Mouse (Mus musculus): ENCODE measurements around the gene Ppp1r11. TPM values are rescaled to one million over a fixed set of nuclear protein-coding genes. Genes with fewer than 3 reads are reported as not detected.
A peak's percentile ranks its signal among the peaks of the same experiment; 100 is the strongest.

Gene Ppp1r11
- total RNA-seq, 1 experiment from 2014 or later, result 41.4 TPM

DNA sequence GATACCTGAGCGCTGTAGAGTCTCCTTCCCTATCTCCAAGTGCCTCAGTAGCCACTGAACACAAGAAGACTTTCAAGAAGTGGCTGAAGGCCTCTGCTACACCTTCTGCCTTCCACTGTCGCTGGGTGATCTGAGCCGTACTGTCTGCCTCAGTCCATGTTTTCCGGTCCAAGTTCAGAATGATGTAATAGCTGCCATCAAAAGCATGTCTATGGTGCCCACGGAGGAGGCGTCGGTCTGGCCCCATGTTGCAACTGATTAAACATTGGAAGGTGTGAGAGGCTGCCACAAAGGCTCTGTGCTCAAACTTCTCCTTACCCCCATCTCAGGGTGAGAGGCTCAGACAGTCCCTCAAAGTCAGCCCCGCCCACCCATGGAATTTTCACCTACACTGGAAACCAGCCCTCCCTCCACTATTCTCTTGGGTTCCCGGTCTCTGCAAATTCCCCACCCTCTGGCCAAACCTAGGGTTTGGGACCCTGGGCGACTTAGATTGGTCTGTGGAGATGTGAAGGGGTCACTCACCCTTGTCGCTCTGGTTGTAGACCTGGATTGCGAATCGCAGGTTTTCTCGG, 18.9 kb upstream of the Ppp1r11 start:
- no peak for ATAC-seq (replicated peaks; ENCODE audit: low read depth, poor library complexity, severe bottlenecking)

- ATAC-seq (replicated peaks; ENCODE audit: low read depth, poor library complexity, severe bottlenecking), result peak; percentile 64
Measured at GRCm38 (mm10) chr17:36966875-36967274, 15.3 kb upstream of the Ppp1r11 start.

- no peak for ATAC-seq (replicated peaks; ENCODE audit: low read depth, poor library complexity, severe bottlenecking)
Measured at GRCm38 (mm10) chr17:36961125-36961524, 9.6 kb upstream of the Ppp1r11 start.

DNA sequence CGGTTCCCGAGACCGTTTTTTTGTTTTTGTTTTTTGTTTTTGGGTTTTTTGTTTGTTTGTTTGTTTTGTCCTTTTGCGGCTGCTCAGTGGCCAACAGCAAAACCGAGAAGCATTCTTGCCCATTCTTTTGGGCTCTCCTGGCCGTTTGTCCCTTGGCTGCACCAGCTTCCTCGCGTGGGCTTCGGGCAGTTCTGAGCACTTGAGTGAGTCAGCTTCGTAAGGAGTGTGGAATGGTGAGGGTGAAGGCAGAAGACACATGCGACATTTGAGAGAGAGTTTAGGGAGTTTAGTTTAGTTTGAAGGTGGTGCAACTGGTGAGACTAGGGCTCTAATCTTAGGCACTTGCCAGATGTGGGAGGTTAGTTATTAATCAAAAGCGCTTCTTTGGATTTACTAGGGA, 7.3 kb upstream of the Ppp1r11 start:
- no peak for ATAC-seq (replicated peaks; ENCODE audit: low read depth, poor library complexity, severe bottlenecking)

DNA sequence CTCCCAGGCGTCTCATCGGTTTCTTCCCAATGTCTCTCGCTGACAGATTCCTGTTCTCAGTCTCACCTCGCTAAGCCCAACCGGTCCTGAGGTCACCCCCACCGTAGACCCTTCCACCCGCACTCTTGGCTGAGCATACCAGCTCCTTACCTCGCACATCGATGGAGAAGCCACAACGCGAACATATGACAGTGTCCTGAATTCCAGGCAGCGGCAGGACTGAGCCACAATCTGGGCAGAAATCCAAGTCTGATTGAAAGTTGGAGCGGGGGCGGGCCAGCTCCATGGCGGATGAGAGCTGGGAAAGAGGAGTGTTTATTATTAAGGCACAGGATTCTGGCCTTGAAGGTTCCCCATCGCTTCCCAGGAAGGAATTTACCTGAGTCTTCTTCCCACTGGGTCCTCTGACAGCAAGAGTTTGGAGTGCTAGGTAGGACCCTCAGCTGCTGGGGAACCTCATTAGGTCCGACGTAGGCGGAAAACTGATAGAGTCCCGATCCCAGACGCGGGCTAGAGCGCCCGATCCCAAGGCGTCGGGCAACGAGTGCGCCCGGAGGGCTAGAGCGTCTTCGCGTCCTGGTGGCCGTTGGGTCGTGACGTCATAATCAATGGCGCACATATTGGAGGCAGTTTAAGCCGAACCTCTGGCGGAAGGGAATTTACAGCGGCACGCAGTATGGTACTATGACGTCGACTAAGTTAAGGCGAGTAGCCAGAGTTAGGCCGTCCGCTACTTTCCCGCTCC, 6.6 kb upstream of the Ppp1r11 start, which contains the start of the genes Znrd1 and Znrd1as:
Znrd1 (minus strand) TSS at position 561 of the 745 bp plus-strand sequence.
Znrd1as (plus strand) TSS at position 594 of the 745 bp plus-strand sequence.
- peak; percentile 97 for ATAC-seq (replicated peaks; ENCODE audit: low read depth, poor library complexity, severe bottlenecking)

- no peak for ATAC-seq (replicated peaks; ENCODE audit: low read depth, poor library complexity, severe bottlenecking)
Measured at GRCm38 (mm10) chr17:36953062-36953461, 1.5 kb upstream of the Ppp1r11 start.

DNA sequence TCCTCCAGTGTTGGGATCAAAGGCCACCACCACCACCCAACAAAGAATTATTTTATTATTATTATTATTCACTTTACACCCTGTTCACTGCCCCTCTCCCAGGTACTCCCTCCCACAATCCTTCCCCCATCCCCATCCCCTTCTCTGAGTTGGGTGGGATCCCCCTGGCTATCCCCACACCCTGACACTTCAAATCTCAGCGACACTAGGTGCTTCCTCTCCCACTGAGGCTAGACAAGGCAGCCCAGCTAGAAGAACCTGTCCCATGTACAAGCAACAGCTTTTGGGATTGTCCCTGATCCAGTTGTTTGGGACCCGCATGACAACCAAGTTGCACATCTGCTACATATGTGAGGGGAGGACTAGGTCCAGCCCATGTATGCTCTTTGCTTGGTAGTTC, 1.1 kb upstream of the Ppp1r11 start:
- ATAC-seq (replicated peaks; ENCODE audit: low read depth, poor library complexity, severe bottlenecking), result no peak

- no peak for ATAC-seq (replicated peaks; ENCODE audit: low read depth, poor library complexity, severe bottlenecking)
Measured at GRCm38 (mm10) chr17:36949265-36949664, 2.3 kb downstream of the Ppp1r11 start.

DNA sequence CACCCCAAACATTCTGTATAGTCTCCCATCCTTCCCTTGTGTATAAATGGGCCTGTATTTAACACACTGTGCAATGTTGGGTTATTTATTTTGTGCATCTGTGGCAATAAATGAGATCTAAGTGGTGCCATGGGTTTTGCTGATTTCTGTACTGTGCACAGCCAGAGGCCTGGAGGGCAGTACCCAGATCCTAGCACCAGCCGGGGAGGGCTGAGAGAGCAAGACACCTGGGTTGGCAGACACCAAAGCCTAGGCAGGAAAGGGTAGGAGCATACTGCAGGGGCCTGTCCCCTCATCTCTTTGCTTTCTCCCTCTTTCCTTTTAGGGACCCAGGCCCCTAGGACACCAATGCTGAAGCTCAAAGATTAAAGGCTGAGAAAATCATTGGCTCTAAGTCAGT, 3.3 kb downstream of the Ppp1r11 start:
- ATAC-seq (replicated peaks; ENCODE audit: low read depth, poor library complexity, severe bottlenecking), result no peak

DNA sequence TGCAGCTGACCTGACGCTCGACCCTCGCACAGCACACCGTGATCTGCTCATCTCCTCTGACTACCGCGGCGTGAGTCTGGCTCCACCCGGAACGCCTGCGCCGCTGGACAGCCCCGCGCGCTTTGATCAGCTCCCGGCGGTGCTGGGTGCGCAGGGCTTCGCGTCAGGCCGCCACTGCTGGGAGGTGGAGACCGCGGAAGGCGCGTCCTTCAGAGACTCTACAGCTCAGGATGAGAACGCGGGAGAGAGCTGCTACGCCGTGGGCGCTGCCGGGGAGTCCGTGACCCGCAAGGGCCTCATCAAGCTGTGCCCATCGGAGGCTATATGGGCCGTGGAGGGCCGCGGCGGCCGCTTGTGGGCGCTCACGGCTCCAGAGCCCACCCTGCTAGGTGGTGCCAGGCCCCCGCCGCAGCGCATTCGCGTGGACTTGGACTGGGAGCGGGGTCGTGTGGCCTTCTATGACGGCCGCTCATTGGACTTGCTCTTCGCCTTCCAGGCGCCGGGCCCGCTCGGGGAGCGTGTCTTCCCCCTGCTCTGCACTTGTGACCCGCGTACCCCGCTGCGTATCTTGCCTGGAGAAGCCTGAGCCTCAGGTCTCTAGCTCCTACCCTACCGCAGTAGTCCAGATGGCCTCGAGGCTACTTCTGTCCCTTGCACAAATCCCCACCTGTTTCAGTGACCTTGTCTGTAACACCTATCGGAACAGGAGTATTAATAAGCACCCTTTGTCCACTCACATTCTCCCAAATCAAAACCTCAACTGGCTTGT, 4.3 kb downstream of the Ppp1r11 start:
- ATAC-seq (replicated peaks; ENCODE audit: low read depth, poor library complexity, severe bottlenecking), result peak; percentile 12

DNA sequence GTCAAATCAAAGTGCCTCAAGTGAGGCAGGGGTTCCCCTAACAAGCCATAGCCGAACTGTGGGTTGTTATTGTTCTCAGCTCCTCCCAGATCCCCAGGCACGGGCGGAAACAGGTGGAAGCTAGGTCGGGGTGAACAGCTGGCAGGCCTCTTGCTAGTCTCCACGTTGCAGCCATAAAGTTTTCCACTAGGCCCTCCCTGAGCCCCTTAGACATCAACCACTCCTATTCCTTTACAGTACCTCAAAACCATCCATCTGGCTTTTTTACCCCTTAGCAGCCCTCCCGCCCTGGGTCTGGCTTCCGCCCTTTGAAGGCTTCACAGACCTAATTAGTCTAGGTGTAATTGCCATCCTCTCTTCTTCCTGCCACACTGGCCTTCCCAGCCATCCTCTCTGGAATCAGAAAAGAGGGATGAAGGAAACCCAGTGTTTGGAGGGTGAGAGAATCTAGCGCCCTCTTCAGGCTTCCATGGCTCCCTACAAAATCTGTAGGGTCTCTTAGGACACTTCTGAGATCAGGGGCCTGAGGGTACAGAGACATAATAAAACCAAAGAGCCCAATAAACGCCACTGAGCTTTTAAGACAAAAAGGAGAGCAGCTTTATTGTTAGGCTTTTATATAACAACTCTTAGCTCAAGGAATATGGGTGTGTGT, 7.3 kb downstream of the Ppp1r11 start:
- ATAC-seq (replicated peaks; ENCODE audit: low read depth, poor library complexity, severe bottlenecking), result peak; percentile 20; the same call in 1 of the 2 replicates

GRCm38 (mm10) chr17:36943691-36944090, 7.8 kb downstream of the Ppp1r11 start:
- no peak for ATAC-seq (replicated peaks; ENCODE audit: low read depth, poor library complexity, severe bottlenecking)

DNA sequence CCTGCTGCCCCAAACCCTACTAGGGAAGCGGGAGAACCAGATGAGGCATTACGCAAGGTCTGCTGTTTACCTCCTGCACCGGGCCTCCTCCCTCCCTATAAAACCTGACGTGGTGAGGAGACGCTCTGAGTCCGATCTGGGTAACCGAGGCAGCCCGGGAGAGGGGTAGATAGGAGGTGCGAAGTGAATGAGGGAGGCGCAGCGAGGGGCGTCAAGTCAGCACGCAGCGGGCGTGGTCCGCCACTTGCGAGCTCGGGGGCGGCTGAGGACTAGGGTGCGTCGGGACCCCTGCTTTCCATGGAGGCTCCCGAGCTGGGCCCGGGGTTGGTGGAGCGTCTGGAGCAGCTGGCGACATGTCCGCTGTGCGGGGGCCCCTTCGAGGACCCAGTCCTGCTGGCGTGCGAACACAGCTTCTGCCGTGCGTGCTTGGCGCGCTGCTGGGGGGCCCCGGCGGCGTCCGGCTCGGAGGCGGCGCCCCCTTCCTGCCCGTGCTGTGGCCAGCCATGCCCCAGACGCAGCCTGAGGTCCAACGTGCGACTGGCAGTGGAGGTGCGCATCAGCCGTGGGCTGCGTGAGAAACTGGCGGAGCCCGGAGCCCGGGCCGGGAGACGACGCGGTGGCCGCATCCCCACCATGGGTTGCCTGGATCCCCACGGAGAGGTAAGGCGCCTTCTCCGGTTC, 8.6 kb downstream of the Ppp1r11 start, which contains the start of gene Rnf39:
Rnf39 (plus strand) TSS at position 128 of the 681 bp plus-strand sequence.
- ATAC-seq (replicated peaks; ENCODE audit: low read depth, poor library complexity, severe bottlenecking), result peak; percentile 24

GRCm38 (mm10) chr17:36942391-36942790, 9.2 kb downstream of the Ppp1r11 start:
- ATAC-seq (replicated peaks; ENCODE audit: low read depth, poor library complexity, severe bottlenecking), result peak; percentile 36

- ATAC-seq (replicated peaks; ENCODE audit: low read depth, poor library complexity, severe bottlenecking), result no peak
Measured at GRCm38 (mm10) chr17:36938056-36938455, 13.5 kb downstream of the Ppp1r11 start.

- no peak for ATAC-seq (replicated peaks; ENCODE audit: low read depth, poor library complexity, severe bottlenecking)
Measured at GRCm38 (mm10) chr17:36931806-36932205, 19.7 kb downstream of the Ppp1r11 start.

DNA sequence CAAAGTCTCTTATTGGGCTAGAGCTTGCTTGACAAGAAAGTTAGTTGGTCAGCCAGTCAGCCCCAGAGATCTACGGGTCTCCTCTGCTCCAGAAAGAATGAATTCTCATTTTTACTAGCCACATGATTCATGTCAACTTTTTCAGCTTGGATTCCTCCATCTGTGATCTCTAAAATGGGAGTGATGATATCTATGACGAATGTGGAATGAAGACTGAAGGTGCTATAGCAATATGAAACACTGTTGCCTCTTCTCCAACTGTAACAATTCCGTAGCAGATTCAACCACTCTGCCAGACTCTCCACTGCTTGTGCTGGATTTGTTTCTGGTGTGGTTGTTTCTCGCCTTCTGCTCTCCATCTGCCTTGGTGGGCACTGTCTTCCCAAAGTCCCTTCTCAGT, 20.4 kb downstream of the Ppp1r11 start:
- ATAC-seq (replicated peaks; ENCODE audit: low read depth, poor library complexity, severe bottlenecking), result no peak

DNA sequence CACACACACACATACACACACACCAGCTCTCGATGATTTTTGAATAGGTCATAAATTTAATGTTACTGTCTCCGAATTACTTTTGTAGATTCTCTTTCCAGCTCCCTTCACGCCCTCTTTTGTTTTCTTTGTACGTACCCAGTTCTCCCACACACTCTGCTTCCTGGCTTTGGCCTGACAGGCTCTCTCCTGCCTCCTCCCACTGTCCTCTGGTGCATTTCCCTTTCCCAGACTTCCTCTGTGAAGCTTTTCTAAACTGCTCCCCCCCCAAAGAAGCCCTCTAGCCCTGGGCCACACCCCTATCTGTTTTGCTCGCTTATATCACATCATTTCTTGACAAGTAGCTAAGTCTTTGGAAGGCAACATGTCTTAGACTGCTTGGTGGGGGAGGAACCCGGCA, 21.3 kb downstream of the Ppp1r11 start:
- ATAC-seq (replicated peaks; ENCODE audit: low read depth, poor library complexity, severe bottlenecking), result no peak

DNA sequence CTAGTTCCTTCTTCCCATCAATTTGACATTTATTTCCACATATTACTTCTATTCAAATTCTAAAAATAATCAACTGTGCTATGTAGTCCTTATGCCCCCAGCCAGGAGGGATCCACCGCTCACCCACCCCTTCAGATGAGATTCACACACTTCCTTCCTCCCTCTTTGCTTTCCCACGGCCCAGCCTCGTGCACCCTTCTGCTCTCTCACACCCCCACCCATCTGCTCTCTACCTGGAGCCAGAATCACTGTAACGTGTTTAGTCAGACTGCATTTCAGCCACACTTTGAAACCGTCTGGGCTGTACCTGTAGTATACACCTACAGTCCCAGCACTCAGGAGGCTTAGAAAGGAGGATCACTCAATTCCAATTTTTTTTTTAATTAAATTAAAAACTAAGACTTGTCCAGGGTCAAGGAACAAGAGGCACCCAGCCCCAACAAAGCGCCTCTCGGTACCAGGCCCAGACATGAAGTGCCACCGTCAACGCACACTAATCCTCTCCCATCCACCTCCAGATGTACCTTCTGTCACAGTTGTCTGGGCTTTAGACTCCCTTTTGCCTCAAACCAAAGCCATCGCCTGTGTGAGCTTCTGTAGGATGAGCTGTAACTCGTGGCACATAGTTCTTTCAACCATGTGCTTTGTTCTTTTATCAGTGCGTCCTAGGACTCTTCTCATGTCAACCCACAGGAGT, 22.2 kb downstream of the Ppp1r11 start:
- no peak for ATAC-seq (replicated peaks; ENCODE audit: low read depth, poor library complexity, severe bottlenecking)
